Comparison of ENCODE assay signal across 16 mouse cellular contexts in genomic region chr9:52175257-52175859, GRCm38 (mm10). TPM values are rescaled to one million over a fixed set of nuclear protein-coding genes. Genes with fewer than 3 reads are reported as not detected.
DNase-seq lines count a peak whose midpoint lies in the region; ATAC-seq and TF ChIP-seq lines count a peak whose summit lies in the region.
"Had no signal": no experiment of that assay in that cellular context is flagged by ENCODE, and none has a peak within 500 bp of the region (broad histone marks: within the 10 kb centered on the region; RNA-seq: fewer than 3 reads in every experiment).

No protein-coding gene starts in this region.

- peaks cover 10 to 34% of the 10 kb centered on the region in 2 experiments for H3K4me1 ChIP-seq in MEL (ENCODE audit: control insufficient read depth in 1 of 2, insufficient read depth in 2 of 2, low read length in 2 of 2)
- H3K4me1 ChIP-seq in liver, postnatal 0 days (ENCODE audit: insufficient read depth) = peaks cover 24% of the 10 kb centered on the region
- no peaks in the 10 kb centered on the region for H3K4me1 ChIP-seq in neural tube, embryonic 15.5 days
- H3K4me1 ChIP-seq: intestine, embryonic 15.5 days; neural tube, embryonic 12.5 days had no signal

- TF ChIP-seq CTCF in MEL (IDR thresholded peaks at IDR 0.05 in 2 of 3, conservative IDR thresholded peaks at IDR 0.05 in 1 of 3; ENCODE audit: control insufficient read depth in 1 of 3, insufficient read depth in 1 of 3, low read depth in 2 of 3, low read length in 3 of 3, poor library complexity in 1 of 3, severe bottlenecking in 1 of 3) = no peak
- TF ChIP-seq CTCF in liver, postnatal 0 days (IDR thresholded peaks at IDR 0.05; ENCODE audit: low read depth) = no peak

- 33% methylated on average over 4 of the region's 4 CpGs for WGBS in liver, postnatal 0 days (ENCODE audit: insufficient replicate concordance)
- 87% methylated on average over 4 of the region's 4 CpGs for WGBS in neural tube, embryonic 15.5 days

- no peaks in the 10 kb centered on the region for H3K27me3 ChIP-seq in MEL (ENCODE audit: control insufficient read depth in 1 of 2, insufficient read depth in 2 of 2, low read length in 2 of 2)
- peaks cover 9% of the 10 kb centered on the region; the same call in 1 of the 2 replicates for H3K27me3 ChIP-seq in liver, postnatal 0 days (ENCODE audit: insufficient read depth, low read length)
- H3K27me3 ChIP-seq in neural tube, embryonic 15.5 days (replicated peaks) = no peaks in the 10 kb centered on the region
- H3K27me3 ChIP-seq: neural tube, embryonic 12.5 days had no signal

- peak overlapping the region; percentile 45 for H3K4me2 ChIP-seq in liver, postnatal 0 days (ENCODE audit: low read depth, low read length)
- no peak overlapping the region for H3K4me2 ChIP-seq in neural tube, embryonic 15.5 days
- H3K4me2 ChIP-seq: heart, embryonic 11.5 days; intestine, embryonic 15.5 days; neural tube, embryonic 12.5 days had no signal

- H3K79me2 ChIP-seq in MEL (ENCODE audit: control insufficient read depth, insufficient read depth, low read length, poor library complexity) = no peaks in the 10 kb centered on the region

- no peaks in the 10 kb centered on the region for H3K9me3 ChIP-seq in MEL (replicated peaks; ENCODE audit: insufficient read depth, low read length)
- no peaks in the 10 kb centered on the region for H3K9me3 ChIP-seq in liver, postnatal 0 days (ENCODE audit: low read length)
- H3K9me3 ChIP-seq in neural tube, embryonic 15.5 days (replicated peaks) = no peaks in the 10 kb centered on the region
- H3K9me3 ChIP-seq: intestine, embryonic 15.5 days; neural tube, embryonic 12.5 days had no signal

- H3K27ac ChIP-seq in MEL (ENCODE audit: control insufficient read depth, low read depth, low read length) = peak overlapping the region; percentile 92
- no peak overlapping the region for H3K27ac ChIP-seq in liver, postnatal 0 days (ENCODE audit: low read depth)
- H3K27ac ChIP-seq in neural tube, embryonic 15.5 days (replicated peaks) = no peak overlapping the region
- H3K27ac ChIP-seq: intestine, embryonic 15.5 days; neural tube, embryonic 12.5 days had no signal

- H3K4me3 ChIP-seq in MEL (ENCODE audit: control insufficient read depth in 1 of 2, insufficient read depth in 1 of 2, low read depth in 2 of 2, low read length in 2 of 2) = peak overlapping the region; percentile 12 to 33
- no peak overlapping the region for H3K4me3 ChIP-seq in liver, postnatal 0 days (ENCODE audit: low read depth, low read length)
- H3K4me3 ChIP-seq in neural tube, embryonic 15.5 days (replicated peaks) = no peak overlapping the region
- H3K4me3 ChIP-seq: intestine, embryonic 15.5 days; neural tube, embryonic 12.5 days had no signal

- TF ChIP-seq RAD21 in MEL (IDR thresholded peaks at IDR 0.05; ENCODE audit: low read depth, low read length) = no peak

- peak; percentile 83 to 86 for TF ChIP-seq EP300 in MEL (IDR thresholded peaks at IDR 0.05; ENCODE audit: low read depth in 1 of 2, low read length in 2 of 2)
- no peak for TF ChIP-seq EP300 in liver, postnatal 0 days (IDR thresholded peaks at IDR 0.05; ENCODE audit: low read depth)

- DNase-seq in 416B (ENCODE audit: low read depth) (peak; percentile 92), MEL (ENCODE audit: low read depth, low spot score) (peak; percentile 88)
- DNase-seq in liver, postnatal 0 days = no peak
- DNase-seq in kidney, adult 18-20 months = no peak
- no peak for DNase-seq in urinary bladder, adult 18-20 months (ENCODE audit: low spot score in 2 of 2)
- DNase-seq: cerebellum, postnatal 14 days; gastrocnemius, postnatal 10 days; kidney, postnatal 25 days; lung, adult 2 months; thymus, postnatal 14 days had no signal

- TF ChIP-seq POLR2A in MEL (IDR thresholded peaks at IDR 0.05; ENCODE audit: control insufficient read depth in 1 of 2, insufficient read depth in 1 of 2, low read depth in 1 of 2, low read length in 2 of 2, poor library complexity in 1 of 2) = 0 out of 4 replicates have a peak, but pooled peaks of 1 of the 2 experiments have one; percentile 18

- H3K9ac ChIP-seq in MEL (ENCODE audit: control insufficient read depth, low read depth, low read length, poor library complexity, severe bottlenecking) = peak overlapping the region; percentile 47
- no peak overlapping the region for H3K9ac ChIP-seq in liver, postnatal 0 days (replicated peaks)
- H3K9ac ChIP-seq in neural tube, embryonic 15.5 days (replicated peaks) = no peak overlapping the region
- H3K9ac ChIP-seq: intestine, embryonic 15.5 days; neural tube, embryonic 12.5 days had no signal

- ATAC-seq in granulocyte monocyte progenitor cell, adult 5-6 weeks (replicated peaks; ENCODE audit: poor library complexity, severe bottlenecking) = peak; percentile 77
- ATAC-seq in liver, postnatal 0 days = peak; percentile 73
- ATAC-seq in CD4-positive, CD25-positive, alpha-beta regulatory T cell, adult 4 months = no peak
- no peak for ATAC-seq in neural tube, embryonic 15.5 days (ENCODE audit: low FRiP score)
- ATAC-seq: intestine, embryonic 15.5 days had no signal

- peaks cover 0 to 36% of the 10 kb centered on the region in 2 experiments; a peak in 2 of 4 replicates for H3K36me3 ChIP-seq in MEL (ENCODE audit: control insufficient read depth in 1 of 2, insufficient read depth in 2 of 2, low read length in 2 of 2)
- no peaks in the 10 kb centered on the region for H3K36me3 ChIP-seq in liver, postnatal 0 days (replicated peaks; ENCODE audit: insufficient read depth, low read length)
- H3K36me3 ChIP-seq in neural tube, embryonic 15.5 days = no peaks in the 10 kb centered on the region
- H3K36me3 ChIP-seq: intestine, embryonic 15.5 days; neural tube, embryonic 12.5 days had no signal

TF ChIP-seq in MEL, 35 proteins besides CTCF, POLR2A, EP300 and RAD21 (continues in another document):
- TF ChIP-seq MEF2A (IDR thresholded peaks at IDR 0.05; ENCODE audit: extremely low read depth, insufficient replicate concordance, low read depth, low read length, poor library complexity, severe bottlenecking) (peak; percentile 48; the same call in 1 of the 2 replicates), JUND (IDR thresholded peaks at IDR 0.05; ENCODE audit: low read depth, low read length) (no peak), POLR2AphosphoS5 (IDR thresholded peaks at IDR 0.05; ENCODE audit: borderline replicate concordance, low read depth, low read length) (no peak), ETS1 (IDR thresholded peaks at IDR 0.05; ENCODE audit: low read depth, low read length) (peak; percentile 91), NELFE (IDR thresholded peaks at IDR 0.05; ENCODE audit: low read depth, low read length) (0 out of 2 replicates have a peak, but pooled peaks have one; percentile 21), CHD2 (IDR thresholded peaks at IDR 0.05; ENCODE audit: low read length) (no peak), ZNF384 (IDR thresholded peaks at IDR 0.05; ENCODE audit: low read depth, low read length) (0 out of 2 replicates have a peak, but pooled peaks have one; percentile 38), GABPA (IDR thresholded peaks at IDR 0.05; ENCODE audit: low read depth, low read length) (peak; percentile 78), MAZ (IDR thresholded peaks at IDR 0.05; ENCODE audit: low read depth, low read length) (0 out of 2 replicates have a peak, but pooled peaks have one; percentile 35), MAFK (IDR thresholded peaks at IDR 0.05; ENCODE audit: borderline replicate concordance, low read depth, low read length) (0 out of 2 replicates have a peak, but pooled peaks have one; percentile 36), ZKSCAN1 (IDR thresholded peaks at IDR 0.05; ENCODE audit: low read depth, low read length) (no peak), CHD1 (IDR thresholded peaks at IDR 0.05; ENCODE audit: low read depth, low read length) (no peak), USF2 (IDR thresholded peaks at IDR 0.05; ENCODE audit: borderline replicate concordance in 1 of 2, insufficient read depth in 1 of 2, low read depth in 1 of 2, low read length in 2 of 2) (no peak), NRF1 (IDR thresholded peaks at IDR 0.05; ENCODE audit: insufficient read depth, low read depth, low read length, poor library complexity, severe bottlenecking) (no peak), ZC3H11A (IDR thresholded peaks at IDR 0.05; ENCODE audit: low read depth, low read length) (no peak), SMC3 (IDR thresholded peaks at IDR 0.05; ENCODE audit: low read depth, low read length) (no peak), POLR2AphosphoS2 (IDR thresholded peaks at IDR 0.05; ENCODE audit: low read length) (no peak), KAT2A (conservative IDR thresholded peaks at IDR 0.05; ENCODE audit: low read depth, low read length) (no peak), TBP (IDR thresholded peaks at IDR 0.05; ENCODE audit: low read depth, low read length) (0 out of 2 replicates have a peak, but pooled peaks have one; percentile 24), MAX (IDR thresholded peaks at IDR 0.05; ENCODE audit: low read length) (no peak), TAL1 (IDR thresholded peaks at IDR 0.05; ENCODE audit: low read length) (peak; percentile 31; the same call in 1 of the 2 replicates), MXI1 (IDR thresholded peaks at IDR 0.05; ENCODE audit: low read depth, low read length) (no peak; the same call in 1 of the 2 replicates), BHLHE40 (IDR thresholded peaks at IDR 0.05; ENCODE audit: borderline replicate concordance, low read depth, low read length) (0 out of 2 replicates have a peak, but pooled peaks have one; percentile 21), ELF1 (IDR thresholded peaks at IDR 0.05; ENCODE audit: low read depth, low read length) (0 out of 2 replicates have a peak, but pooled peaks have one; percentile 38), RCOR1 (IDR thresholded peaks at IDR 0.05; ENCODE audit: low read depth, low read length) (peak; percentile 48), MYB (IDR thresholded peaks at IDR 0.05; ENCODE audit: low read depth, low read length) (peak; percentile 40; the same call in 1 of the 2 replicates), TCF12 (IDR thresholded peaks at IDR 0.05; ENCODE audit: low read depth, low read length) (peak; percentile 62), ZMIZ1 (IDR thresholded peaks at IDR 0.05; ENCODE audit: low read depth, low read length) (no peak)

RNA-seq across cellular contexts. Expression of gene Zc3h12c, which starts 7.0 kb away (rescaled TPM):
- 1.3 and 1.7 TPM in 2 replicates for total RNA-seq in MEL (2012; rRNA removed)
- 1 to 10 TPM in 1 of 2 experiments, not detected in 1; 1.3 TPM for polyA plus RNA-seq in MEL (2012; ENCODE audit: insufficient read depth in 1 of 2, insufficient read length in 2 of 2, low read depth in 1 of 2, low replicate concordance in 2 of 2, missing spikeins in 1 of 2)
- total RNA-seq in granulocyte monocyte progenitor cell, adult 5-6 weeks (2014; fragmentation: Nextera tagmentation) = 4.8 and 8.8 TPM in 2 replicates
- total RNA-seq in granulocyte monocyte progenitor cell, adult 5-6 weeks (2017) = 4.5 and 6.1 TPM in 2 replicates
- polyA plus RNA-seq in liver, postnatal 0 days (2015; fragmentation: Nextera tagmentation; extraction: Ambion mirVana) = 0.72 and 0.75 TPM in 2 replicates
- polyA plus RNA-seq in CD4-positive, CD25-positive, alpha-beta regulatory T cell, adult 4 months (2017; shearing (Covaris generic)) = 1 to 10 TPM in 1 of 2 experiments, under 1 TPM in 1; 0.95 to 1.2 TPM
- polyA plus RNA-seq in neural tube, embryonic 15.5 days (2015; fragmentation: Nextera tagmentation; extraction: Ambion mirVana) = 3.4 TPM in 2 replicates

Comparison
In these comparisons a context has a peak if more than half of its experiments do, and no peak if none do; other contexts are left out.
1. DNase-seq: peak in 416B (single experiment) and MEL (single experiment); none in liver, postnatal 0 days (single experiment), kidney, adult 18-20 months (single experiment) and urinary bladder, adult 18-20 months (0 of 2).
2. H3K4me3 ChIP-seq: peak in MEL (2 of 2); none in liver, postnatal 0 days (single experiment) and neural tube, embryonic 15.5 days (single experiment).
3. ATAC-seq: peak in granulocyte monocyte progenitor cell, adult 5-6 weeks (single experiment) and liver, postnatal 0 days (single experiment); none in CD4-positive, CD25-positive, alpha-beta regulatory T cell, adult 4 months (single experiment) and neural tube, embryonic 15.5 days (single experiment).